Mouse (Mus musculus): ENCODE data around the gene Cpn1.
A peak's percentile ranks its signal among the peaks of the same experiment; 100 is the strongest.

Gene Cpn1

GRCm38 (mm10) chr19:43939769-43940689 lies 46.3 kb downstream of the Cpn1 start, which contains the start of gene Dnmbp:
Gene Dnmbp (minus strand): TSS chr19:43940191.
- peak; percentile 83 for DNase-seq (ENCODE audit: low read depth, low spot score)

- no peak for DNase-seq (ENCODE audit: low read depth, low spot score)
Measured at GRCm38 (mm10) chr19:43939171-43939768, 47.1 kb downstream of the Cpn1 start.

GRCm38 (mm10) chr19:43938355-43938754 lies 48.0 kb downstream of the Cpn1 start:
- DNase-seq (ENCODE audit: low read depth, low spot score) = no peak

GRCm38 (mm10) chr19:43930926-43931325 lies 55.4 kb downstream of the Cpn1 start:
- DNase-seq (ENCODE audit: low read depth, low spot score) = no peak

- peak; percentile 54 for DNase-seq (ENCODE audit: low read depth, low spot score)
Measured at GRCm38 (mm10) chr19:43930366-43930765, 56.0 kb downstream of the Cpn1 start.

GRCm38 (mm10) chr19:43929869-43930268 lies 56.5 kb downstream of the Cpn1 start:
- no peak for DNase-seq (ENCODE audit: low read depth, low spot score)

- DNase-seq (ENCODE audit: low read depth, low spot score) = no peak
Measured at GRCm38 (mm10) chr19:43927967-43928366, 58.4 kb downstream of the Cpn1 start.

GRCm38 (mm10) chr19:43927057-43927456 lies 59.3 kb downstream of the Cpn1 start:
- no peak for DNase-seq (ENCODE audit: low read depth, low spot score)

- DNase-seq (ENCODE audit: low read depth, low spot score) = peak; percentile 51
Measured at GRCm38 (mm10) chr19:43926141-43926987, 60.0 kb downstream of the Cpn1 start.

- DNase-seq (ENCODE audit: low read depth, low spot score) = peak; percentile 85
Measured at GRCm38 (mm10) chr19:43924361-43924760, 62.0 kb downstream of the Cpn1 start.

GRCm38 (mm10) chr19:43922963-43923362 lies 63.4 kb downstream of the Cpn1 start:
- peak; percentile 81 for DNase-seq (ENCODE audit: low read depth, low spot score)

GRCm38 (mm10) chr19:43921410-43921809 lies 64.9 kb downstream of the Cpn1 start:
- no peak for DNase-seq (ENCODE audit: low read depth, low spot score)

- DNase-seq (ENCODE audit: low read depth, low spot score) = peak; percentile 56
Measured at GRCm38 (mm10) chr19:43920453-43921300, 65.7 kb downstream of the Cpn1 start.

- DNase-seq (ENCODE audit: low read depth, low spot score) = peak; percentile 59
Measured at GRCm38 (mm10) chr19:43919841-43920240, 66.5 kb downstream of the Cpn1 start.

- peak; percentile 97 for DNase-seq (ENCODE audit: low read depth, low spot score)
Measured at GRCm38 (mm10) chr19:43918834-43919233, 67.5 kb downstream of the Cpn1 start.

- DNase-seq (ENCODE audit: low read depth, low spot score) = no peak
Measured at GRCm38 (mm10) chr19:43917763-43918162, 68.6 kb downstream of the Cpn1 start.

GRCm38 (mm10) chr19:43917406-43917691 lies 69.0 kb downstream of the Cpn1 start:
- DNase-seq (ENCODE audit: low read depth, low spot score) = no peak

GRCm38 (mm10) chr19:43916586-43917405 lies 69.6 kb downstream of the Cpn1 start:
- DNase-seq (ENCODE audit: low read depth, low spot score) = peak; percentile 85

GRCm38 (mm10) chr19:43915431-43915830 lies 70.9 kb downstream of the Cpn1 start:
- DNase-seq (ENCODE audit: low read depth, low spot score) = no peak

GRCm38 (mm10) chr19:43914986-43915385 lies 71.4 kb downstream of the Cpn1 start:
- no peak for DNase-seq (ENCODE audit: low read depth, low spot score)
